Comparison of ENCODE assay signal across 26 mouse cellular contexts in genomic region chr13:119252006-119252405, GRCm38 (mm10).
DNase-seq lines count a peak whose midpoint lies in the region; ATAC-seq and TF ChIP-seq lines count a peak whose summit lies in the region.
"Had no signal": no experiment of that assay in that cellular context is flagged by ENCODE, and none has a peak within 500 bp of the region (broad histone marks: within the 10 kb centered on the region; RNA-seq: fewer than 3 reads in every experiment).

No protein-coding gene starts in this region.

- no peak for TF ChIP-seq CTCF in forebrain, postnatal 0 days (IDR thresholded peaks at IDR 0.05; ENCODE audit: low read depth)
- no peak for TF ChIP-seq CTCF in lung, adult 2 months (IDR thresholded peaks at IDR 0.05; ENCODE audit: insufficient read depth, low read length)

- no peak for TF ChIP-seq POLR2A in lung, adult 2 months (IDR thresholded peaks at IDR 0.05; ENCODE audit: borderline replicate concordance, extremely low read depth, low read depth, low read length)

- peak; percentile 8 for DNase-seq in forebrain, postnatal 0 days
- no peak for DNase-seq in lung, adult 2 months
- peak; percentile 4 for DNase-seq in lung, postnatal 36 days
- DNase-seq in lung, adult 18-20 months: no peak
- no peak for DNase-seq in right cerebral cortex, postnatal 14 days
- DNase-seq: adrenal gland, adult 2 months; adrenal gland, postnatal 14 days; cerebellum, adult 11-12 months; cerebellum, adult 8-10 months; cerebellum, postnatal 10 days; cerebellum, postnatal 36 days; embryo, embryonic 11 days; gastrocnemius, adult 2 months; gastrocnemius, postnatal 14 days; heart, adult 11 months had no signal

- H3K9ac ChIP-seq in forebrain, postnatal 0 days: no peak overlapping the region
- H3K9ac ChIP-seq in forebrain, embryonic 15.5 days (replicated peaks): no peak overlapping the region
- H3K9ac ChIP-seq in lung, embryonic 15.5 days: no peak overlapping the region
- H3K9ac ChIP-seq in kidney, embryonic 16.5 days (replicated peaks; ENCODE audit: low read length): no peak overlapping the region
- H3K9ac ChIP-seq: embryonic facial prominence, embryonic 13.5 days; forebrain, embryonic 13.5 days; hindbrain, embryonic 12.5 days; hindbrain, embryonic 15.5 days had no signal

- no peaks in the 10 kb centered on the region for H3K4me1 ChIP-seq in forebrain, postnatal 0 days (ENCODE audit: insufficient read depth)
- no peaks in the 10 kb centered on the region for H3K4me1 ChIP-seq in forebrain, embryonic 15.5 days
- no peaks in the 10 kb centered on the region for H3K4me1 ChIP-seq in lung, embryonic 15.5 days
- H3K4me1 ChIP-seq in lung, adult 2 months (ENCODE audit: control insufficient read depth, insufficient read depth, low read length): no peaks in the 10 kb centered on the region
- H3K4me1 ChIP-seq in kidney, embryonic 16.5 days (ENCODE audit: insufficient read depth, low read length): no peaks in the 10 kb centered on the region
- H3K4me1 ChIP-seq: embryonic facial prominence, embryonic 10.5 days; embryonic facial prominence, embryonic 13.5 days; forebrain, embryonic 10.5 days; forebrain, embryonic 13.5 days; hindbrain, embryonic 12.5 days; hindbrain, embryonic 15.5 days had no signal

- no peak overlapping the region for H3K27ac ChIP-seq in forebrain, postnatal 0 days (ENCODE audit: low read depth, low read length)
- no peak overlapping the region for H3K27ac ChIP-seq in forebrain, embryonic 15.5 days (replicated peaks)
- H3K27ac ChIP-seq in lung, embryonic 15.5 days: peak overlapping the region; percentile 63
- no peak overlapping the region for H3K27ac ChIP-seq in kidney, embryonic 16.5 days (ENCODE audit: low read length)
- H3K27ac ChIP-seq: embryonic facial prominence, embryonic 10.5 days; embryonic facial prominence, embryonic 13.5 days; forebrain, embryonic 10.5 days; forebrain, embryonic 13.5 days; gastrocnemius, adult 2 months; hindbrain, embryonic 12.5 days; hindbrain, embryonic 15.5 days had no signal

- no peak overlapping the region for H3K4me2 ChIP-seq in forebrain, postnatal 0 days (ENCODE audit: low read depth)
- no peak overlapping the region for H3K4me2 ChIP-seq in forebrain, embryonic 15.5 days (replicated peaks)
- H3K4me2 ChIP-seq in lung, embryonic 15.5 days: no peak overlapping the region
- no peak overlapping the region for H3K4me2 ChIP-seq in kidney, embryonic 16.5 days (replicated peaks; ENCODE audit: low read depth, low read length)
- H3K4me2 ChIP-seq: embryonic facial prominence, embryonic 13.5 days; forebrain, embryonic 13.5 days; heart, embryonic 11.5 days; hindbrain, embryonic 12.5 days; hindbrain, embryonic 15.5 days had no signal

- H3K36me3 ChIP-seq in forebrain, postnatal 0 days (ENCODE audit: insufficient read depth): no peaks in the 10 kb centered on the region
- H3K36me3 ChIP-seq in forebrain, embryonic 15.5 days: no peaks in the 10 kb centered on the region
- no peaks in the 10 kb centered on the region for H3K36me3 ChIP-seq in lung, embryonic 15.5 days
- H3K36me3 ChIP-seq in kidney, embryonic 16.5 days (ENCODE audit: insufficient read depth, low read length): no peaks in the 10 kb centered on the region
- H3K36me3 ChIP-seq: embryonic facial prominence, embryonic 10.5 days; embryonic facial prominence, embryonic 13.5 days; forebrain, embryonic 10.5 days; hindbrain, embryonic 12.5 days; hindbrain, embryonic 15.5 days had no signal

- H3K9me3 ChIP-seq in forebrain, postnatal 0 days (ENCODE audit: low read length): no peaks in the 10 kb centered on the region
- H3K9me3 ChIP-seq in forebrain, embryonic 15.5 days: no peaks in the 10 kb centered on the region
- no peaks in the 10 kb centered on the region for H3K9me3 ChIP-seq in lung, embryonic 15.5 days
- H3K9me3 ChIP-seq in kidney, embryonic 16.5 days (ENCODE audit: low read length): no peaks in the 10 kb centered on the region
- H3K9me3 ChIP-seq: embryonic facial prominence, embryonic 10.5 days; embryonic facial prominence, embryonic 13.5 days; forebrain, embryonic 10.5 days; forebrain, embryonic 13.5 days; hindbrain, embryonic 12.5 days; hindbrain, embryonic 15.5 days had no signal

- no peaks in the 10 kb centered on the region for H3K27me3 ChIP-seq in forebrain, postnatal 0 days (ENCODE audit: insufficient read depth, low read length)
- H3K27me3 ChIP-seq in forebrain, embryonic 15.5 days: no peaks in the 10 kb centered on the region
- H3K27me3 ChIP-seq in lung, embryonic 15.5 days: no peaks in the 10 kb centered on the region
- no peaks in the 10 kb centered on the region for H3K27me3 ChIP-seq in kidney, embryonic 16.5 days (ENCODE audit: insufficient read depth, low read length)
- H3K27me3 ChIP-seq: embryonic facial prominence, embryonic 13.5 days; forebrain, embryonic 13.5 days; hindbrain, embryonic 12.5 days; hindbrain, embryonic 15.5 days had no signal

- 0 out of 2 replicates have a peak, but pooled peaks have one; percentile 27 for ATAC-seq in forebrain, postnatal 0 days
- ATAC-seq in forebrain, embryonic 15.5 days (replicated peaks): no peak
- ATAC-seq in lung, embryonic 15.5 days (ENCODE audit: borderline replicate concordance, extremely low read depth, low FRiP score, low TSS enrichment): peak; percentile 72; the same call in 1 of the 2 replicates
- ATAC-seq in kidney, embryonic 16.5 days (ENCODE audit: low FRiP score, low TSS enrichment): no peak
- ATAC-seq: forebrain, embryonic 13.5 days had no signal

- no peak overlapping the region for H3K4me3 ChIP-seq in forebrain, postnatal 0 days (ENCODE audit: low read depth, low read length)
- H3K4me3 ChIP-seq in forebrain, embryonic 15.5 days: no peak overlapping the region
- H3K4me3 ChIP-seq in lung, embryonic 15.5 days: no peak overlapping the region
- H3K4me3 ChIP-seq in lung, adult 2 months (replicated peaks; ENCODE audit: extremely low read depth, low read depth, low read length): no peak overlapping the region
- no peak overlapping the region for H3K4me3 ChIP-seq in kidney, embryonic 16.5 days (ENCODE audit: low read length)
- H3K4me3 ChIP-seq: embryonic facial prominence, embryonic 10.5 days; embryonic facial prominence, embryonic 13.5 days; erythroblast, embryonic 14.5 days; forebrain, embryonic 10.5 days; forebrain, embryonic 13.5 days; gastrocnemius, adult 2 months; hindbrain, embryonic 12.5 days; hindbrain, embryonic 15.5 days had no signal

- WGBS in forebrain, postnatal 0 days: 80% methylated on average over 2 of the region's 2 CpGs
- 85% methylated on average over 2 of the region's 2 CpGs for WGBS in forebrain, embryonic 15.5 days
- 35% methylated on average over 2 of the region's 2 CpGs for WGBS in lung, embryonic 15.5 days
- WGBS in lung, adult 2 months: 61% methylated on average over 2 of the region's 2 CpGs
- WGBS in kidney, embryonic 16.5 days: 90% methylated on average over 2 of the region's 2 CpGs

Comparison
In these comparisons a context has a peak if more than half of its experiments do, and no peak if none do; other contexts are left out.
1. ATAC-seq: peak in forebrain, postnatal 0 days (single experiment) and lung, embryonic 15.5 days (single experiment); none in forebrain, embryonic 15.5 days (single experiment) and kidney, embryonic 16.5 days (single experiment).
2. DNase-seq: peak in forebrain, postnatal 0 days (single experiment) and lung, postnatal 36 days (single experiment); none in lung, adult 2 months (single experiment), lung, adult 18-20 months (0 of 2) and right cerebral cortex, postnatal 14 days (single experiment).